Mouse (Mus musculus) MEL (cell line): ENCODE data around the gene Il9r.

ENCODE experiments used
- CTCF ChIP-seq, 3 experiments: IDR thresholded peaks in 2 of 3; conservative IDR thresholded peaks in 1 of 3; 2 replicates each; pipeline ENCODE4 v1.5.1; 2011 to 2012; ENCODE audit warnings: low read length in 3 of 3, low read depth in 2 of 3, mild to moderate bottlenecking in 2 of 3, improper control_type of control experiment in 1 of 3, inconsistent platforms in 1 of 3, mixed read lengths in 1 of 3, moderate library complexity in 1 of 3; ENCODE audit not compliant: control insufficient read depth in 1 of 3, insufficient read depth in 1 of 3, poor library complexity in 1 of 3, severe bottlenecking in 1 of 3
- EP300 ChIP-seq, 2 experiments: IDR thresholded peaks; 2 replicates each; pipeline ENCODE4 v1.6.1; 2011; ENCODE audit warnings: improper control_type of control experiment in 2 of 2, low read length in 2 of 2, low read depth in 1 of 2, mild to moderate bottlenecking in 1 of 2
- ETS1 ChIP-seq: IDR thresholded peaks from 2 replicates; pipeline ENCODE4 v1.6.1; 2012; ENCODE audit warnings: low read depth, mild to moderate bottlenecking, inconsistent platforms, low read length, improper control_type of control experiment, moderate library complexity
- GATA1 ChIP-seq: IDR thresholded peaks from 2 replicates; pipeline ENCODE4 v1.6.1; 2011; ENCODE audit warnings: low read depth, low read length, improper control_type of control experiment
- KAT2A ChIP-seq: conservative IDR thresholded peaks from 2 replicates; pipeline ENCODE4 v1.6.1; 2012; ENCODE audit warnings: low read depth, low read length, improper control_type of control experiment, inconsistent platforms
- MAX ChIP-seq: IDR thresholded peaks from 2 replicates; pipeline ENCODE4 v1.6.1; 2011; ENCODE audit warnings: low read length, improper control_type of control experiment
- POLR2A ChIP-seq, 2 experiments: IDR thresholded peaks; 2 replicates each; pipeline ENCODE4 v1.6.1; 2011 to 2012; ENCODE audit warnings: low read length in 2 of 2, mild to moderate bottlenecking in 2 of 2, control low read depth in 1 of 2, improper control_type of control experiment in 1 of 2, low read depth in 1 of 2, moderate library complexity in 1 of 2; ENCODE audit not compliant: control insufficient read depth in 1 of 2, insufficient read depth in 1 of 2, poor library complexity in 1 of 2

DNA sequence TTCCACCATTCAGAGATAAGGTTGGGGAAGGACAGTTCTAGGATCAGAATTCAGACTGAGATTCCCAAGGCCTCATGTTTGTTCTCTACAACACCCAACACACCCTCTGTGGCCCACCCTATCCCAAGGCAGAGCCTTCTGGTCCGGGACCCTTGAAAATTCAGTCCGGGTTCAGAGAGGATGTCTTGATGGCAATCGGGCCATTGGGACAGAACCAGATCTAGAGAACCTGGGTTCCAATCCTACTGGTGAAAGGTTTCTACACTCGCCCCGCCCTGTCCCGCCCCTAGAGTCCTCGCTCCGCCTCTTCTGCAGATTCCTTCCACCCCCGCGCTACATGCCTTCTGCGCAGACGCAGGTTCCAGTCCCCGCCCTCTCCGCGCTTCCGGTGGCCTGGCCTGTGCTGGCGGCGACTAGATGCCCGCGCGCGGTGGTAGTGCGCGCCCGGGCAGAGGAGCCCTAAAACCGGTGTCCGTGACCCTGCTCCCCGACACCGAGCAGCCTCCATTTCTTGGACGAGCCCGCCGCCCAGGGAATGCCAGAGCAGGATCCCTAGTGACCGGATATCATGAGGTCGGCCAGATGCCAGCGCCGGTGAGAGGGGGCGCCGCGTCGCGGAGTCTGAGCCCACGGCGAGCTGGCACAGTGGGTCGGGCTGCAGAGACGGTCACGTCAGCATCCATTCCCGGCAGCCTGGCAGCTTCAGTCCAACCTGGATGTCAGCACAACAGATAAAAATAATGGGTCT is 26.2 kb upstream of the Il9r start, which contains the start of gene Mpg:
- peak; percentile 99 to 100 for TF ChIP-seq POLR2A (IDR thresholded peaks at IDR 0.05; ENCODE audit: control insufficient read depth in 1 of 2, insufficient read depth in 1 of 2, low read depth in 1 of 2, low read length in 2 of 2, poor library complexity in 1 of 2)
- no peak for TF ChIP-seq CTCF (IDR thresholded peaks at IDR 0.05 in 2 of 3, conservative IDR thresholded peaks at IDR 0.05 in 1 of 3; ENCODE audit: control insufficient read depth in 1 of 3, insufficient read depth in 1 of 3, low read depth in 2 of 3, low read length in 3 of 3, poor library complexity in 1 of 3, severe bottlenecking in 1 of 3)
- TF ChIP-seq ETS1, result no peak
- TF ChIP-seq MAX, result no peak
- no peak for TF ChIP-seq GATA1
- no peak for TF ChIP-seq EP300 (IDR thresholded peaks at IDR 0.05; ENCODE audit: low read depth in 1 of 2, low read length in 2 of 2)
- no peak for TF ChIP-seq KAT2A
